Mouse (Mus musculus): ENCODE data around the gene Zfp955b.
"Not testable (repeated sequence)": the region's sequence is repeated elsewhere in the genome, so short reads cannot be mapped to it uniquely, and the experiment has no call there.

DNA sequence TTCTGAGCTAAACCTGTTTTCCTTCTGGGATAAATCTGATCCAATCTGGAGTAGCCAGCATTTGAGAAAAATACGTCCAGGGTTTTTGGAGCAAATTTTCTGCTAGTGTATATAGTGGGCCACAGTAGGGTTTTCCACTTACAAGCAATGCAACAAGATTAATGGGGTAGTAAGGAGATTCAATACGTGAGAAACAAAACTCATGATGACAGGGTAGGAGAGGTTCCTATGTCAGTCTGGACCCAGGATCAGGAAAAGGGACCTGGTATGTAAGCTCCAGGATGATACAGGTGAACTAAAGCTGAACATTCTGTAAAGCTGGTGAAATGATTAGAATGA is 34.1 kb upstream of the Zfp955b start:
- TF ChIP-seq CTCF, POLR2A (IDR thresholded peaks at IDR 0.05; ENCODE audit: insufficient read depth, low read depth, low read length): not testable (repeated sequence)

Data from olfactory bulb, adult 2 months (tissue).